Mouse (Mus musculus): ENCODE measurements around the gene Olfr632. TPM values are rescaled to one million over a fixed set of nuclear protein-coding genes. Genes with fewer than 3 reads are reported as not detected.

Olfr632 gene
- polyA plus RNA-seq (2015; fragmentation: Nextera tagmentation; extraction: Ambion mirVana) = 0.06 TPM in 1 of 2 replicates, not detected in the other

DNA sequence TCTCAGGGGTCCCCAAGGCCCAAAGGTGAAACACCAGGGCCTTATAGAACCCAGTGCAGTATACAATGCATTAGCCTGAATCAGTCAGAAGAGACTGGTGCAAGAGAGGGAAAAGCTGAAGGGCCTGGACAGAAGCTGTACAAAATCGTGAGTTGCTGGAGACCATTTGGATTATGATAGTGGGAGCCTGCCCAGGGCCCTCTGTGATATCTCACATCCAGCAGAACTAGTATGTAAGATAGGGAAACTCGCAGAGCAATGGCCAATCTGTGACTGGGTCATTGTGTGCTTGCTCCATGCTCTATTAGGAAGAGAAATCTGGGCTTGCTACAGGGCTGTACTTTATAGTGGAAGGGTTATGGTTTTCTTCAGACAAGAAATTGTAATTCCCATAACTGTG, at the start of gene Olfr632:
Gene Olfr632 (plus strand): TSS at position 84 of the 400 bp plus-strand sequence.
- Histone ChIP-seq H3K36me3 (replicated peaks; ENCODE audit: insufficient read depth, low read length) (no peaks in the 10 kb centered on the region), H3K4me3 (ENCODE audit: low read depth, low read length) (no peak within 1 kb of the TSS), H3K27me3 (ENCODE audit: insufficient read depth, low read length) (no peaks in the 10 kb centered on the region), H3K9ac (replicated peaks) (no peak within 1 kb of the TSS), H3K4me1 (ENCODE audit: insufficient read depth) (no peaks in the 10 kb centered on the region), H3K27ac (ENCODE audit: low read depth) (no peak within 1 kb of the TSS), H3K4me2 (ENCODE audit: low read depth, low read length) (no peak within 1 kb of the TSS), H3K9me3 (ENCODE audit: low read length) (no peaks in the 10 kb centered on the region)
- ATAC-seq (no peak), DNase-seq (no peak)
- 52% methylated on average over 2 of the region's 2 CpGs for WGBS (ENCODE audit: insufficient replicate concordance)
- TF ChIP-seq CTCF (IDR thresholded peaks at IDR 0.05; ENCODE audit: low read depth) = no peak
- TF ChIP-seq EP300 (IDR thresholded peaks at IDR 0.05; ENCODE audit: low read depth) = no peak

DNA sequence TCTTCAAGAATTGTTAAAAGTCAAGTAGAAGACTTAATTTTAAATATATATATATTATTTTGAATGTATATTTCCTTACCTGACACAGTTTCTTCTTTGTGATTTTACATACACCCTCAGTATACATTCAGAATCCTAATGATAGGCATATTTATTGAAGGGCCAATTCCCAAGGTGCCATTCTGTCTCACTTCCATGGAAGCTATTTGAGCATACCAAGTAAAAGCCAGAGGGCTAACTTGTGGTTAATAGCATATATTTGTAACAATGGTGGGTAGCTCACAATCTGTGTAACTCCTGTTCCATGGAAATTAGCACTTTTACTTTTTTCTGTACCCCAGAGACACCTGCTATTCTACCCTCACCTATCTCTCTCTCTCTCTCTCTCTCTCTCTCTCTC, 48.0 kb upstream of the Olfr632 start, which contains the start of gene Olfr66:
Gene Olfr66 (minus strand): TSS at position 101 of the 400 bp plus-strand sequence.
- no peak for ATAC-seq
- H3K4me3 ChIP-seq (ENCODE audit: low read depth, low read length) = no peak within 1 kb of the TSS
- no peak within 1 kb of the TSS for H3K27ac ChIP-seq (ENCODE audit: low read depth)
- no peaks in the 10 kb centered on the region for H3K9me3 ChIP-seq (ENCODE audit: low read length)
- H3K4me1 ChIP-seq (ENCODE audit: insufficient read depth) = no peaks in the 10 kb centered on the region
- H3K36me3 ChIP-seq (replicated peaks; ENCODE audit: insufficient read depth, low read length) = no peaks in the 10 kb centered on the region
- TF ChIP-seq EP300 (IDR thresholded peaks at IDR 0.05; ENCODE audit: low read depth) (no peak), CTCF (IDR thresholded peaks at IDR 0.05; ENCODE audit: low read depth) (no peak)
- no peaks in the 10 kb centered on the region for H3K27me3 ChIP-seq (ENCODE audit: insufficient read depth, low read length)
- H3K4me2 ChIP-seq (ENCODE audit: low read depth, low read length) = no peak within 1 kb of the TSS
- H3K9ac ChIP-seq (replicated peaks) = no peak within 1 kb of the TSS
- no peak for DNase-seq

DNA sequence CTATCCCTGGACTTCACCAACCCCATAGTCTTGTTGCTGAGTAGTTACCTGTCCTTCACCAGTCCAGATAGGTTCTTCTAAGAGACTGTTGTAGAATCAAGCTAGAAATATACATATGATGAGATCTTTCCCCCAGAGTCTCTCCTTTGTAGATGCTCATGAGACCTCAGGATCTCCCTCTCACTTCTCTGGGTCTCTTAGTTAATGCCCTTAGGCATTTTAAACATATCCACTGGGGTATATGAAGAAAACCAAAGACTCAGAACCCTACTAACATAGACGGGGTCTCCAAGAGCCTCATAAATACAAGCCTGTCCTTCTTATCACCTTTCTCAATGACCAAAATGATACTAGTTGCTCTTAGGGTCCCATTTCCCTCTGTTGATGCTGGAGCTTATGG, 39.8 kb upstream of the Olfr632 start, which contains the start of gene Olfr64:
Gene Olfr64 (minus strand): TSS at position 101 of the 400 bp plus-strand sequence.
- no peak for ATAC-seq
- DNase-seq = no peak
- Histone ChIP-seq H3K27ac (ENCODE audit: low read depth) (no peak within 1 kb of the TSS), H3K4me3 (ENCODE audit: low read depth, low read length) (no peak within 1 kb of the TSS), H3K9me3 (ENCODE audit: low read length) (no peaks in the 10 kb centered on the region), H3K4me2 (ENCODE audit: low read depth, low read length) (no peak within 1 kb of the TSS), H3K4me1 (ENCODE audit: insufficient read depth) (no peaks in the 10 kb centered on the region), H3K36me3 (replicated peaks; ENCODE audit: insufficient read depth, low read length) (no peaks in the 10 kb centered on the region), H3K9ac (replicated peaks) (no peak within 1 kb of the TSS), H3K27me3 (ENCODE audit: insufficient read depth, low read length) (no peaks in the 10 kb centered on the region)
- WGBS (ENCODE audit: insufficient replicate concordance) = 63% methylated on average over 1 of the region's 1 CpGs
- TF ChIP-seq CTCF (IDR thresholded peaks at IDR 0.05; ENCODE audit: low read depth) (no peak), EP300 (IDR thresholded peaks at IDR 0.05; ENCODE audit: low read depth) (no peak)

DNA sequence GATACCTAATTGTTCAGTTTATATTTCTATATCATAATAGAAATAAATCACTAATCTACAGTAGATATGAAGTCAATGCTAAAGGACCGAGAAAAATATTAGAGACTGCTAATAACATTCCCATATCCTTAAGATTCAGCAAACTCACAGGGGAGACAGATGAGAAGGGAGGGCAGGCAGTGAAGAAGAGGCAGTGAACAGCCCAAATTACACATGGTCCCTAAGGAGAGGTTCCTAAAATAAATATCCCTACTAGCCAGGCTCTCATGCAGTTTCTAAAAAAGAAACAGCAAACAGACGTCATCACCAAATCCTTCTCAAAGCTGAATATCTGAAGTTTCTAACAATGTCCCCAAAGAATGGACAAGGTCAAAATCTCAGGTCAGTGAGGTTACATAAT, 31.0 kb upstream of the Olfr632 start, which contains the start of gene Olfr65:
Gene Olfr65 (plus strand): TSS at position 301 of the 400 bp plus-strand sequence.
- H3K27ac ChIP-seq (ENCODE audit: low read depth) = no peak within 1 kb of the TSS
- H3K36me3 ChIP-seq (replicated peaks; ENCODE audit: insufficient read depth, low read length) = no peaks in the 10 kb centered on the region
- no peaks in the 10 kb centered on the region for H3K27me3 ChIP-seq (ENCODE audit: insufficient read depth, low read length)
- TF ChIP-seq EP300 (IDR thresholded peaks at IDR 0.05; ENCODE audit: low read depth) = no peak
- no peak for TF ChIP-seq CTCF (IDR thresholded peaks at IDR 0.05; ENCODE audit: low read depth)
- 63% methylated on average over 2 of the region's 2 CpGs for WGBS (ENCODE audit: insufficient replicate concordance)
- ATAC-seq (no peak), DNase-seq (no peak)
- H3K9me3 ChIP-seq (ENCODE audit: low read length) = no peaks in the 10 kb centered on the region; the same call in 1 of the 2 replicates
- no peak within 1 kb of the TSS for H3K4me3 ChIP-seq (ENCODE audit: low read depth, low read length)
- H3K4me2 ChIP-seq (ENCODE audit: low read depth, low read length) = no peak within 1 kb of the TSS
- no peaks in the 10 kb centered on the region for H3K4me1 ChIP-seq (ENCODE audit: insufficient read depth)
- H3K9ac ChIP-seq (replicated peaks) = no peak within 1 kb of the TSS

DNA sequence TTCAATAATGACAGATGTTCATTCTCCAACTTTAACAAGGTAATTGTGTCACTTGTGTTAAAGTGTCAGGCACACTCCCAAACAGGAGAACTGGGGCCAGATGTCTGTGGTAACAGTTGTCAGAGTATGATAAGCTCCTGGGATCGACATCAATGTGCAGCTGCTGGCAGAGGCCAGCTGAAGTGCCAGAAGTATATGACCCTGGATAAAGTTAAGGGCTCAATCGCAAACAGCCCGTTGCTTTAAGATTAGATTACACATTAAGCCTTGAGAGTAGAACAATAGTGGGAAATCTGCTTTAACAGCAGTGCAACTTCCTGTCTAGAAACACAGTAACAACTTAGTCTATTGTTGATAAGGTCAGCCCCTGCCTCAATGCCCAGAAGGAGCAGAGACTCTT, 24.1 kb upstream of the Olfr632 start:
- H3K9ac ChIP-seq (replicated peaks) = no peak overlapping the region; the same call in 1 of the 2 replicates
- 9% methylated on average over 3 of the region's 3 CpGs for WGBS (ENCODE audit: insufficient replicate concordance)
- peaks cover 11% of the 10 kb centered on the region for H3K4me1 ChIP-seq (ENCODE audit: insufficient read depth)
- no peaks in the 10 kb centered on the region; the same call in 1 of the 2 replicates for H3K27me3 ChIP-seq (ENCODE audit: insufficient read depth, low read length)
- peak; percentile 99 for TF ChIP-seq EP300 (IDR thresholded peaks at IDR 0.05; ENCODE audit: low read depth)
- no peak for TF ChIP-seq CTCF (IDR thresholded peaks at IDR 0.05; ENCODE audit: low read depth)
- no peak overlapping the region for H3K4me3 ChIP-seq (ENCODE audit: low read depth, low read length)
- peak overlapping the region; percentile 62 for H3K27ac ChIP-seq (ENCODE audit: low read depth)
- ATAC-seq (peak; percentile 96), DNase-seq (peak; percentile 53)
- H3K36me3 ChIP-seq (replicated peaks; ENCODE audit: insufficient read depth, low read length) = no peaks in the 10 kb centered on the region
- peak overlapping the region; percentile 37 for H3K4me2 ChIP-seq (ENCODE audit: low read depth, low read length)
- no peaks in the 10 kb centered on the region for H3K9me3 ChIP-seq (ENCODE audit: low read length)

DNA sequence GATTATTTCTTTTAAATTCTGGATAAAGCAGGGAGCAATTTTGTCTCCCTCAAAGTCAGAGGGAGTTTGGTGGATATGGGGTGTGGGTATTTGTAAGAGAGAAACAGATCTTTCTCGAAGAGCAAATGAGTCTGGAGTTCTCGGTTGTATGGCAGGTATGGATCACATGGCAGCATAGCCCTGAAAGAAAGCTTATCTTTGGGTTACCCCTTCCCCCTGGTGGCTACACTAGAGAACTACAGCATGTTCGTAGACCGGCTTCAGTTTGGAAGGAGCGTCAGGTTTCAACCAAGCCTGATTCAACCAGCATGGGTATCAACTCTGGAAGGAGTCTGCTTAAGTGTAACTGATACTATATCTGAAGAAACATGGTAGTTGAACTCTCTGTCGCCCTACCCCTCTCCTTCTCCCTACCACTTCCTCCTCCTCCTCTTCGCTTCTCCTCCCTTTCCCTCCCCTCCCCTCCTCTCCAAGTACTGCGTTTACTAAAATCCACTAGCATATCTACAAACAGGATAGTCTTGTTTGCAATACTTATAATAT, 21.1 kb upstream of the Olfr632 start:
- Histone ChIP-seq H3K4me2 (ENCODE audit: low read depth, low read length) (peak overlapping the region; percentile 20; the same call in 1 of the 2 replicates), H3K4me3 (ENCODE audit: low read depth, low read length) (no peak overlapping the region), H3K27me3 (ENCODE audit: insufficient read depth, low read length) (no peaks in the 10 kb centered on the region; the same call in 1 of the 2 replicates), H3K36me3 (replicated peaks; ENCODE audit: insufficient read depth, low read length) (no peaks in the 10 kb centered on the region), H3K27ac (ENCODE audit: low read depth) (peak overlapping the region; percentile 7; the same call in 1 of the 2 replicates), H3K4me1 (ENCODE audit: insufficient read depth) (peaks cover 14% of the 10 kb centered on the region), H3K9ac (replicated peaks) (no peak overlapping the region), H3K9me3 (ENCODE audit: low read length) (no peaks in the 10 kb centered on the region)
- ATAC-seq (peak; percentile 54), DNase-seq (peak; percentile 51)
- peak; percentile 52; the same call in 1 of the 2 replicates for TF ChIP-seq EP300 (IDR thresholded peaks at IDR 0.05; ENCODE audit: low read depth)
- peak; percentile 85 for TF ChIP-seq CTCF (IDR thresholded peaks at IDR 0.05; ENCODE audit: low read depth)
- WGBS (ENCODE audit: insufficient replicate concordance) = 36% methylated on average over 8 of the region's 8 CpGs
